Mouse (Mus musculus): ENCODE measurements around the gene Xntrpc. TPM values are rescaled to one million over a fixed set of nuclear protein-coding genes. Genes with fewer than 3 reads are reported as not detected.
A peak's percentile ranks its signal among the peaks of the same experiment; 100 is the strongest.

Gene Xntrpc
- polyA plus RNA-seq, 1 experiment from 2014 or later: 0.75 TPM

- no peaks in the 10 kb centered on the region for H3K36me3 ChIP-seq
- no peak overlapping the region for H3K27ac ChIP-seq
- H3K4me1 ChIP-seq (replicated peaks): peaks cover 9% of the 10 kb centered on the region; the same call in 1 of the 2 replicates
- no peak overlapping the region for H3K4me2 ChIP-seq (replicated peaks)
- H3K4me3 ChIP-seq (replicated peaks): no peak overlapping the region
- WGBS: 87% methylated on average over 4 of the region's 4 CpGs
- no peaks in the 10 kb centered on the region for H3K9me3 ChIP-seq
- H3K9ac ChIP-seq: no peak overlapping the region
- ATAC-seq: no peak
- H3K27me3 ChIP-seq (replicated peaks): no peaks in the 10 kb centered on the region
Observed at GRCm38 (mm10) chr7:102109746-102110145, 44.2 kb downstream of the Xntrpc start.

GRCm38 (mm10) chr7:102113151-102113729, 47.7 kb downstream of the Xntrpc start:
- peak; percentile 63 for ATAC-seq
- WGBS: 76% methylated on average over 45 of the region's 45 CpGs
- no peak overlapping the region for H3K4me3 ChIP-seq (replicated peaks)
- H3K9ac ChIP-seq: no peak overlapping the region
- H3K27me3 ChIP-seq (replicated peaks): no peaks in the 10 kb centered on the region
- H3K9me3 ChIP-seq: no peaks in the 10 kb centered on the region
- H3K4me2 ChIP-seq (replicated peaks): 0 out of 2 replicates have a peak overlapping the region, but pooled peaks have one; percentile 14
- H3K36me3 ChIP-seq: no peaks in the 10 kb centered on the region
- no peaks in the 10 kb centered on the region for H3K4me1 ChIP-seq (replicated peaks)
- no peak overlapping the region for H3K27ac ChIP-seq

- Histone ChIP-seq H3K27ac (no peak within 1 kb of the TSS), H3K27me3 (replicated peaks) (no peaks in the 10 kb centered on the region), H3K9me3 (no peaks in the 10 kb centered on the region), H3K4me2 (replicated peaks) (no peak within 1 kb of the TSS), H3K4me3 (replicated peaks) (no peak within 1 kb of the TSS), H3K4me1 (replicated peaks) (no peaks in the 10 kb centered on the region), H3K36me3 (peaks cover 15% of the 10 kb centered on the region; the same call in 1 of the 2 replicates), H3K9ac (no peak within 1 kb of the TSS)
- 46% methylated on average over 7 of the region's 7 CpGs for WGBS
- ATAC-seq: no peak
Observed at GRCm38 (mm10) chr7:102116579-102117331, 51.2 kb downstream of the Xntrpc start, which contains the start of gene Chrna10. TSS of gene Chrna10 (minus strand) at chr7:102116828.

GRCm38 (mm10) chr7:102117382-102117781, 51.9 kb downstream of the Xntrpc start:
- no peak for ATAC-seq
- Histone ChIP-seq H3K4me1 (replicated peaks) (no peaks in the 10 kb centered on the region), H3K9me3 (no peaks in the 10 kb centered on the region), H3K36me3 (peaks cover 20% of the 10 kb centered on the region; the same call in 1 of the 2 replicates), H3K27ac (no peak overlapping the region), H3K9ac (no peak overlapping the region), H3K4me3 (replicated peaks) (no peak overlapping the region), H3K4me2 (replicated peaks) (no peak overlapping the region), H3K27me3 (replicated peaks) (no peaks in the 10 kb centered on the region)
- 71% methylated on average over 6 of the region's 6 CpGs for WGBS

- no peak for ATAC-seq
- no peaks in the 10 kb centered on the region for H3K9me3 ChIP-seq
- no peak overlapping the region for H3K9ac ChIP-seq
- no peak overlapping the region for H3K27ac ChIP-seq
- no peaks in the 10 kb centered on the region for H3K27me3 ChIP-seq (replicated peaks)
- peaks cover 47% of the 10 kb centered on the region for H3K36me3 ChIP-seq
- H3K4me3 ChIP-seq (replicated peaks): no peak overlapping the region
- no peak overlapping the region for H3K4me2 ChIP-seq (replicated peaks)
- 94% methylated on average over 10 of the region's 10 CpGs for WGBS
- no peaks in the 10 kb centered on the region for H3K4me1 ChIP-seq (replicated peaks)
Observed at GRCm38 (mm10) chr7:102120326-102120725, 54.8 kb downstream of the Xntrpc start.

GRCm38 (mm10) chr7:102132395-102132794, 66.9 kb downstream of the Xntrpc start:
- Histone ChIP-seq H3K9ac (no peak overlapping the region), H3K27me3 (replicated peaks) (no peaks in the 10 kb centered on the region), H3K4me1 (replicated peaks) (no peaks in the 10 kb centered on the region), H3K36me3 (peaks cover 25% of the 10 kb centered on the region), H3K27ac (no peak overlapping the region), H3K9me3 (no peaks in the 10 kb centered on the region), H3K4me2 (replicated peaks) (no peak overlapping the region), H3K4me3 (replicated peaks) (no peak overlapping the region)
- ATAC-seq: no peak
- WGBS: 79% methylated on average over 4 of the region's 4 CpGs

- no peaks in the 10 kb centered on the region for H3K9me3 ChIP-seq
- H3K4me3 ChIP-seq (replicated peaks): no peak overlapping the region
- ATAC-seq: no peak
- H3K27ac ChIP-seq: no peak overlapping the region
- no peaks in the 10 kb centered on the region for H3K4me1 ChIP-seq (replicated peaks)
- H3K9ac ChIP-seq: no peak overlapping the region
- H3K27me3 ChIP-seq (replicated peaks): no peaks in the 10 kb centered on the region
- 85% methylated on average over 1 of the region's 1 CpGs for whole genome bisulfite sequencing
- H3K4me2 ChIP-seq (replicated peaks): no peak overlapping the region
- peaks cover 27% of the 10 kb centered on the region for H3K36me3 ChIP-seq
Observed at GRCm38 (mm10) chr7:102137464-102137863, 72.0 kb downstream of the Xntrpc start.

- Histone ChIP-seq H3K27me3 (replicated peaks) (no peaks in the 10 kb centered on the region), H3K9ac (no peak overlapping the region), H3K36me3 (peaks cover 24% of the 10 kb centered on the region), H3K4me3 (replicated peaks) (no peak overlapping the region), H3K4me2 (replicated peaks) (no peak overlapping the region), H3K9me3 (no peaks in the 10 kb centered on the region), H3K4me1 (replicated peaks) (no peaks in the 10 kb centered on the region), H3K27ac (no peak overlapping the region)
- no peak for ATAC-seq
- 96% methylated on average over 5 of the region's 5 CpGs for WGBS
Observed at GRCm38 (mm10) chr7:102137898-102138297, 72.4 kb downstream of the Xntrpc start.

Other genes with a start within 250 kb of the Xntrpc start
- 3.4 and 4.2 TPM in 2 replicates for gene Phox2a, start 247.4 kb upstream of the Xntrpc start, polyA plus RNA-seq (2015; fragmentation: Nextera tagmentation; extraction: Ambion mirVana)
- 34.9 and 35.4 TPM in 2 replicates for gene Inppl1, start 227.5 kb upstream of the Xntrpc start, polyA plus RNA-seq (2015; fragmentation: Nextera tagmentation; extraction: Ambion mirVana)
- gene Folr2, start 208.5 kb upstream of the Xntrpc start, polyA plus RNA-seq (2015; fragmentation: Nextera tagmentation; extraction: Ambion mirVana): 2.3 and 2.9 TPM in 2 replicates
- gene Anapc15, start 202.0 kb upstream of the Xntrpc start, polyA plus RNA-seq (2015; fragmentation: Nextera tagmentation; extraction: Ambion mirVana): 71.5 and 74.7 TPM in 2 replicates
- gene Folr1, start 194.9 kb upstream of the Xntrpc start, polyA plus RNA-seq (2015; fragmentation: Nextera tagmentation; extraction: Ambion mirVana): 121 and 149 TPM in 2 replicates
- 184 and 199 TPM in 2 replicates for gene Lamtor1, start 159.8 kb upstream of the Xntrpc start, polyA plus RNA-seq (2015; fragmentation: Nextera tagmentation; extraction: Ambion mirVana)
- gene Tomt, start 159.4 kb upstream of the Xntrpc start, polyA plus RNA-seq (2015; fragmentation: Nextera tagmentation; extraction: Ambion mirVana): 0.29 and 0.38 TPM in 2 replicates
- gene Lrrc51, start 131.8 kb upstream of the Xntrpc start, polyA plus RNA-seq (2015; fragmentation: Nextera tagmentation; extraction: Ambion mirVana): 6.7 and 9.2 TPM in 2 replicates
- 54.6 and 55.5 TPM in 2 replicates for gene Numa1, start 131.6 kb upstream of the Xntrpc start, polyA plus RNA-seq (2015; fragmentation: Nextera tagmentation; extraction: Ambion mirVana)
- 2.3 and 2.8 TPM in 2 replicates for gene Il18bp, start 47.0 kb upstream of the Xntrpc start, polyA plus RNA-seq (2015; fragmentation: Nextera tagmentation; extraction: Ambion mirVana)
- gene Rnf121, start 244 bp upstream of the Xntrpc start, polyA plus RNA-seq (2015; fragmentation: Nextera tagmentation; extraction: Ambion mirVana): 28.0 and 30.3 TPM in 2 replicates
- 22.9 and 24.3 TPM in 2 replicates for gene Xndc1, start 202 bp upstream of the Xntrpc start, polyA plus RNA-seq (2015; fragmentation: Nextera tagmentation; extraction: Ambion mirVana)
- gene Trpc2, start 17.4 kb downstream of the Xntrpc start, polyA plus RNA-seq (2015; fragmentation: Nextera tagmentation; extraction: Ambion mirVana): not detected in 2 replicates
- 0.34 and 0.59 TPM in 2 replicates for gene Art1, start 36.0 kb downstream of the Xntrpc start, polyA plus RNA-seq (2015; fragmentation: Nextera tagmentation; extraction: Ambion mirVana)
- 0.32 and 0.68 TPM in 2 replicates for gene Art5, start 43.8 kb downstream of the Xntrpc start, polyA plus RNA-seq (2015; fragmentation: Nextera tagmentation; extraction: Ambion mirVana)
- gene Chrna10, start 51.1 kb downstream of the Xntrpc start, polyA plus RNA-seq (2015; fragmentation: Nextera tagmentation; extraction: Ambion mirVana): 0.06 TPM in 1 of 2 replicates, not detected in the other
- 31.4 and 33.4 TPM in 2 replicates for gene Nup98, start 144.5 kb downstream of the Xntrpc start, polyA plus RNA-seq (2015; fragmentation: Nextera tagmentation; extraction: Ambion mirVana)
- gene Pgap2, start 144.5 kb downstream of the Xntrpc start, polyA plus RNA-seq (2015; fragmentation: Nextera tagmentation; extraction: Ambion mirVana): 98.9 and 109 TPM in 2 replicates
- gene Rhog, start 190.3 kb downstream of the Xntrpc start, polyA plus RNA-seq (2015; fragmentation: Nextera tagmentation; extraction: Ambion mirVana): 60.2 and 62.1 TPM in 2 replicates
- 20.1 TPM in 2 replicates for gene Stim1, start 202.1 kb downstream of the Xntrpc start, polyA plus RNA-seq (2015; fragmentation: Nextera tagmentation; extraction: Ambion mirVana)